Mouse (Mus musculus) telencephalon, adult 2 months (tissue): ENCODE measurements around the gene Dhx33.

ENCODE experiments used
- DNase-seq: peaks from one replicate; pipeline ENCODE4 v3.0.0-alpha.2; 2011; ENCODE audit warnings: low read depth, low spot score

Gene Dhx33

GRCm38 (mm10) chr11:70982030-70982429 is 22.2 kb downstream of the Dhx33 start:
- no peak for DNase-seq

DNA sequence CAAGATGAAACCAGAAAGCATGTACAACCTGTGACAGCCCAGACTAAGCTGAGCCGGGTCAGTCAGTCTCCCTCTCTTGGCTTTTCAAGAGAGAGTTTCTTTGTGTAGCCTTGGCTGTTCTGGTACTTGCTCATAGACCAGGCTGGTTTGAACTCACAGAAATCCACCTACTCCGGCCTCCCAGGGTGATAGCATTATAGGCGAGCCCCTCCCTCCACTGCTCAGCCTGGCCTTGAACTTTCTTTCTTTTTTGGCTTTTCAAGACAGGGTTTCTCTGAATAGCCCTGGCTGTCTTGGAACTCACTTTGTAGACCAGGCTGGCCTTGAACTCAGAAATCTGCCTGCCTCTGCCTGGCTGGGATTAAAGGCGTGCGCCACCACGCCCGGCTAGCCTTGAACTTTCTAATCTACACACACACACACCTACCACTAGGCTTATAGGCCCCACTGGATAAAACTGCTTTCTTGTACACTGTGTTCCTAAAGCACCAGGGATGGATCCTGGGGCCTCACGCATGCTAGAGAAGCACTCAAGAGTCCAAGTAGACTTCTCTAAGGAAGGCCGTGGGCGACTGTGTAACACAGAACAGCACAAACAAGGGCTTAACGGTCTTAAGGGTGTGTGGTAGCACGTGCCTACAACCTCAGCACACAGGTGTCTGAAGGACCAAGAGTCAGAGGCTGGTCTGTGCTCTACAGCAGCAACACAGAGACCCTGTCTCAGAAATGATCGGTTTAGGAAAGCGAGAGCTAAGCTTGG is 23.3 kb downstream of the Dhx33 start:
- DNase-seq: no peak

- no peak for DNase-seq
These were observed 24.0 kb downstream of the Dhx33 start for GRCm38 (mm10) chr11:70980232-70980631.

- no peak for DNase-seq
These were observed 26.9 kb downstream of the Dhx33 start for GRCm38 (mm10) chr11:70977293-70977692.

- DNase-seq: peak; percentile 39
These were observed 29.0 kb downstream of the Dhx33 start for GRCm38 (mm10) chr11:70975193-70975592.

GRCm38 (mm10) chr11:70973947-70974346 is 30.3 kb downstream of the Dhx33 start:
- DNase-seq: no peak

- DNase-seq: no peak
These were observed 31.7 kb downstream of the Dhx33 start for GRCm38 (mm10) chr11:70972586-70972985.

DNA sequence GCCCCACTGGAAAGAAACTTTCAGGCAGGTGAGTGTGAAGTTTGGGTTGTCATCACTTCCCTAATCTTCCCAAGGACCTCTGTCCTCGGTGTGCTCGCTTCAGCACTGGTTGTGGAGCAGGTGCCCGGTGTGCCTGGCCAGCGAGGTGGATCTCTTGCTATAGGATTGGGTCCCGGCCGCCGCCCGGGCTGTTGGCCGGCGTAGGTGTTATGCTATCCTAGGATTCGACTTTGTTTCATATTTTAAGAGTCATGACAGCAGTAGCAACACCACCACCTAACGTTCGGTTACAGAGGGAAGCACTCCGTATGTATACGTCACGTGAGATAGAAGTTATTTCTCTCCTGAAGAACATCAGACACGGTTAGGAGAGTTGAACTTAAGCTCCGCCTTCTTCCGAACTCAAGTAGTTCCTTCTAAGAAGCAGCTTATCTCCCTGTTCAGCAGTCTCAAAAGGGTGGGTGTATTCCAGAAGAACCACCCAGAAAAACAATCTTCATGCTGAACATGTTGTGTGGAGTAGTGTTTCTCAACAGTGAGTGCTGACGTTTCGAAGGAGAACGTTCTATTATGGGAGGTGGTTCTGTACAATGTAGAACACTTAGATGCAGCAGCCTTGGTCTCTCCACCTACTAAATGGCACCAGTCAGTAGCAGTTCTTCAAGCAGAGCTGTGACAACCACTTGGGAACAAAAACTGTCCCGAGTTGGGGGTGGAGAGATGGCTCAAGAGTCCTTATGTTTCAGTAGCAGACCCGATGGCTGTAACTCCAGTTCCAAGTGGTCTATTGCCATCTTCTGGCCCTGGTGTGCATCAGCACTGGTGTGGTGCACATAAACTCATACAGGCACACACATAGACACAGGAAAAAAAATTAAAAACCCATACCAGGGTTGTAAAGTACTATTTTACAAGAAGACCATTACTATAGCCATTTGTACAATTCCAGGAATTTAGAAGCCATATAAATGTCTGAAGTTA is 33.4 kb downstream of the Dhx33 start:
- peak; percentile 47 for DNase-seq

DNA sequence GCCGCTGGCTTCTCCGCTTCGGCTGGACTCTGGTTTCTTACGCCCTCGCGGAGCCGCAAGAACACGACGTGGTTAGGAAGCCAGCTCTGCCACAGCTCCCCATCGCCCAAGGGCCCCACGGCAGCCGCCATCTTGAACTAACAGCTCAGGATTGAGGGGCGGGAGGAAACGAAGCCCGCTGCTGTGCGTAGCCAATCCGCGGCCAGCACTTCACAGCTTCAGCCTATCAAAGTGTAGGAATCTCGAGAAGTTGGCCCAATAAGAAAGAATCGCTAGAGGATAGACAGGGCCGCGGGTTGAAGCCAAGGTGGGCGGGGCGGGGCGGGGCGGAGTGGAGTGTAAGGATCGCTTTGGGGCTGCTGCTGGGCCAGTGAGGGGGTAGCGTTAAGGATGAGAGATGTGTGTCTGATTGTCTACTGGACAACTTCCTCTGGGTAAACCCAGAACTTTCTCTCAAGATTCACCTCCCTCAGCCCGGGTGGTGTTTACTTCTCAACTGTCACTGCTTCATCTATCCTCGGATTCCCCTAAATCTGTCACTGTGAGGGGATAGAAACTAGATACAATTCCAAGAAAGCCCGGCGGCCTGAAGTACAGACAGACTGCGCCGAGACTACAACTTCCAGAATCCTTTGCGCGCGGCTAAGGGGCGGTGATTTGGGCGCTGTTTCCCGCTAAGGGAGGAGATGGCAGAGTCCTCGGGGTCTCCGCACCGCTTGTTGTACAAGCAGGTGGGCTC is 34.2 kb downstream of the Dhx33 start, which contains the start of the genes Nup88 and Rpain:
Gene Nup88, minus strand, starts transcription at position 153 of the 739 bp plus-strand sequence.
Gene Rpain, plus strand, starts transcription at position 393 of the 739 bp plus-strand sequence.
- DNase-seq: peak; percentile 98

DNA sequence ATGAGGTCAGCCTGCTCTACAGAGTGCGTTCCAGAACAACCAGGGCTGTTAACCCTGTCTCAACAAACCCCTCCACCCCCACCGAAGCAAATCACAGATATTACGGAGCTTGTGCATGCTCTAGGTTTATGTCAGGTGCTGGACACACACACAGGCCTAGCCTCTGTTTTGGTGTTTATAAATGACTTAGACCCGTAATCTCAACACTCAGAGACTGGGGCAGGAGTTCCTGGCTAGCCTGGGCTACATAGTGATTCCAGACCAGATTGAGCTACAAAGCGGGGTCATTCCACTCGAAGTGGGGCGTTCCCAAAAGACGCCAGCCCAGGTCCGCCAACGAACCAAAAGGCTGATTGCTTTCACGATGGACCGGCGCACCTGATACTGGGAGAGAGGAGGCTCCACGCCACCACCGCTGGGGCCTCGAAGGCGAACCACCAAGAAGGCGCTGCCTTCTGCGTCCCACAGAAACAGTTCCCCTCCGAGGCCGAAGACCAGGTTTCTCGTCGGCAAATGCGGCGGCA is 34.9 kb downstream of the Dhx33 start:
- DNase-seq: no peak

GRCm38 (mm10) chr11:70964222-70964907 is 39.9 kb downstream of the Dhx33 start:
- DNase-seq: no peak

DNA sequence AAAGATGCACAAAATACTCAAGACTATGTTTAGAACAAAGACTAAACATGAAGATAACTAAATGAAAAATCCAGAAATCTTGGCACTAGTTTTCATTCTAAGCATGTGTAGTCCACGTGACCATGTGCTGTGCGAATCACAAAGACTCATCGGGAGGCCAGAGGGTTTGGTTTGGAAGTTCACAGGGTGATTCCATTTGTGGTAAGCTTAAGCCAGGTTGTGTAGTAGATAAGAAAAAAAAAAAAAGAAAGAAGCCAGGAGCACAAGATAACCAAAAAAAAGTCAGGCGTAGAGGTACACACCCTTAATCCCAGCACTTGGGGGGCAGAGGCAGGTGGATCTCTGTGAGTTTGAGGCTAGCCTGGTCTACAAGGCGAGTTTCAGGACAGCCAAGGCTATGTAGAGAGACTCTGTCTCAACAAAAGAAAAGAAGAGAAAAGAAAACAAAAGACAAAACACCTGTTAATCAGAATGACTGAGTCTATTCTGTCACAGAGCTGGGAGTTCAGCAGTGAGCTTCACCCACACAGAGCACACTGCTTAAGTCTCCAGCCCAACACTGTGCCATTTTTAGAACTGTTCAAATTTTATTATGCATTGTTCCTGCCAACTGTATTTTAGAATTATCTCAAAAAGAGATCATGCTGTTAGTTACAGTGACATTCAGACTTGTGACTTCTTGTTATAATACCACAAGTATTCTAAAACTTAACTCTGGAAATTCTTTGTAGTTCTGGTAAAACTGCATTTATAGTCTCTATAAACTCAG is 43.3 kb downstream of the Dhx33 start:
- peak; percentile 85 for DNase-seq

- DNase-seq: no peak
These were observed 49.5 kb downstream of the Dhx33 start for GRCm38 (mm10) chr11:70954711-70955110.

DNA sequence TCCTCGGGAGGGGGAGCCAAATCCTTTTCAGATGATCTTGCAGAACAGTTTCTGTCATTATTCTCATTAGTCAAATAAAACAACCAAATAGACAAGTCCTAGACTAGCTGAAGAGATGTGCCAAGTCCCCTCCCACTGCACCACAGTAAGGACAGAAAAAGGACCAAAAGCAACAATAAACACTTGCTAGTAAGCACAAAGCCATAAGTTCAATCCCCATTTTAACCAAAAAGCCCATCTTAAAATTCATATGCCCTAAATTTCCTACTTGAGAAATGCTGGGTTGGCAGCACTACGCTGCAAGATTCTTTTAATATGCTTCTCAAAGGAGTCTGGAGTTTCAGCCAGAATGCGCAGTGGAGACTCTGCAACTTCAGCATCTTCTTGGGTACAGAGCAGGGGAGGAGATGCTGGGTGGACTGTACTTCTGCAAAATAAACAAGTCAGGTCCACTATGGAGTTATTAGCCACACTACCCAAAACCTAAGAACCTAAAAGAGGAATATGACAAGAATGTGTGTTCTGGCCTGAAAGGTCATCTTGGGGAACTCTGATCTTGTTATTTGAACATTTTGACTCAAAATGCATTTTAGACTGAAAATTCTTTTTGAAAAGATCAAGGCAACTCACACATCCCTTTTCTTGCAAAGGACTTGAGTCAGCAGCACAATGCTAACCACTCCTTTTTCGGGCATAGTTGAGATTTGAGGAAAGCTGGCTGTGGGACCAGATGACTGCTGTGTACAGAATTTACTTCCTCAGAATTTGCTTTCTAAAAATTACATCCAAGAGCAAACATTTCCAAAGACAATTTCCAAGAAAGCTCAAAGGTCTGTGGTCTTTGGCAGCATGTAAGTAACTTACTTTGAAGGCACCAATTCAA is 59.1 kb downstream of the Dhx33 start:
- peak; percentile 38 for DNase-seq

GRCm38 (mm10) chr11:70943651-70944050 is 60.6 kb downstream of the Dhx33 start:
- no peak for DNase-seq

GRCm38 (mm10) chr11:70942596-70942995 is 61.6 kb downstream of the Dhx33 start:
- no peak for DNase-seq

DNA sequence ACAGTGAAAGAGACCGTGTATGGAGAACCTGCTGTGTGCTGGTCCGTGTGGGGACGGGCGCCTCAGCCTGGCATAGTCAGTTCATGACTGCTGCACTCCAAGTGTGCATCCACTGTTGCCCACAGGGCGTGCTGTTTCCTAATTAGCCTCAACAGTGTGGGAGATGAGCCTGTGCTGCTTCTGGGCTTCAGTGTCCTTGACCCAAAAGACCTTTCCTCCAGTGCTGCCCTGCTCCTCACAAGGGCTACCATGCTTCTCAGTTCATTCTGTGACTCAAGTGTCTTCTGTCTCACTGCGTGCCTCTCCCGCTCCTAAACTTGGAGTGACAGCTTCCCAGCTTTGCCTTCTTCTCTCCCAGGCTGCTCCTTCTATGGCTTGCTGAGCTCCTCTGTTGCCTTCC is 68.9 kb downstream of the Dhx33 start:
- no peak for DNase-seq
